Mouse (Mus musculus) embryonic facial prominence, embryonic 11.5 days (tissue): ENCODE data around the gene Capn9. TPM values are rescaled to one million over a fixed set of nuclear protein-coding genes. Genes with fewer than 3 reads are reported as not detected.

ENCODE experiments used
- ATAC-seq: fragments of 200-750 bp; cut with Nextera tagmentation; replicated peaks from 2 replicates; pipeline ENCODE4 v1.8.0; 2017; ENCODE audit warnings: low read depth; ENCODE audit not compliant: insufficient number of reproducible peaks, low FRiP score, low TSS enrichment
- DNase-seq: peaks from one replicate; pipeline ENCODE4 v3.0.0-alpha.2; 2015; ENCODE audit warnings: low spot score
- H3K27ac ChIP-seq: fragments of 300-500 bp; sonication (generic); replicated peaks from 2 replicates; pipeline ENCODE4 v1.5.1; 2014; ENCODE audit warnings: mild to moderate bottlenecking, low read depth, low read length, control low read depth
- H3K27me3 ChIP-seq: fragments of 300-500 bp; sonication (generic); 2 replicates; pipeline ENCODE4 v1.6.1; 2014; ENCODE audit warnings: mild to moderate bottlenecking, low read length, moderate library complexity, mixed read lengths; ENCODE audit not compliant: control insufficient read depth, insufficient read depth
- H3K36me3 ChIP-seq: fragments of 300-500 bp; sonication (generic); replicated peaks from 2 replicates; pipeline ENCODE4 v1.6.1; 2014; ENCODE audit warnings: low read depth, mild to moderate bottlenecking, low read length, moderate library complexity, mixed read lengths; ENCODE audit not compliant: control insufficient read depth, insufficient read depth
- H3K4me1 ChIP-seq: fragments of 300-500 bp; sonication (generic); 2 replicates; pipeline ENCODE4 v1.6.1; 2014; ENCODE audit warnings: low read length, mixed read lengths; ENCODE audit not compliant: control insufficient read depth, insufficient read depth
- H3K4me2 ChIP-seq: fragments of 300-500 bp; sonication (generic); 2 replicates; pipeline ENCODE4 v1.6.1; 2014; ENCODE audit warnings: low read depth, mild to moderate bottlenecking, control low read depth, low read length, moderate library complexity
- H3K4me3 ChIP-seq: fragments of 300-500 bp; sonication (generic); 2 replicates; pipeline ENCODE4 v1.5.1; 2014; ENCODE audit warnings: low read depth, low read length, control low read depth
- H3K9ac ChIP-seq: fragments of 300-500 bp; sonication (generic); replicated peaks from 2 replicates; pipeline ENCODE4 v1.6.1; 2014; ENCODE audit warnings: mild to moderate bottlenecking, control low read depth, low read length
- H3K9me3 ChIP-seq: fragments of 300-500 bp; sonication (generic); replicated peaks from 2 replicates; pipeline ENCODE4 v1.6.1; 2016; ENCODE audit warnings: mild to moderate bottlenecking, low read length, inconsistent platforms, mixed read lengths; ENCODE audit not compliant: control insufficient read depth
- WGBS: fragments of 180-500 bp; shearing (Covaris S2); extraction: QIAGEN DNeasy Blood & Tissue Kit; methylation state at CpG from one replicate; pipeline ENCODE4 v1.1.7; 2014; 5-methylcytosine and 5-hydroxymethylcytosine counted together
- polyA plus RNA-seq: library from polyadenylated mRNA; unstranded; fragments of >200 nt; fragmentation: Nextera tagmentation; extraction: Ambion mirVana; gene quantifications from 2 replicates; pipeline ENCODE4 v1.2.1, GENCODE M21; 2014

The Capn9 gene
- polyA plus RNA-seq: not detected in 2 replicates

DNA sequence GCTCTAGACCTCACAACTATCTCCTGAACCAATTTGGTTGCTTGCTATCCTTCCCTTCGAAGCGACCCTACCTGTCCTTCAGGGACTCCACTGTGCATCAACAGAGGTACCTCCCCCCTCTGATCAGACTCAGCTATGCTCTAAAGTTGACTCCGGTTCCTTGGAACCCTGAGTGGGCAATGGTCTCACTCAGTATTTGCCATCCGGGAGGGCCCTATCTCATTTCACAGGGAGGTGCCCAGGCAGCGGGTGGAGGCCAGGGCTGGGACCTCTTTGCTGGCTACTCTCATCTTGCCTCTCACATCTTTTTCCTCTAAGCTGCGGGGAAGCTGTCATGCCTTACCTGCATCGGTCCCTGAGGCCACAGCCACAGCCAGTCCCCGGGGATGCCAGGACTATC is at the start of gene Capn9:
Gene Capn9 (plus strand): TSS at position 301 of the 400 bp plus-strand sequence.
- 88% methylated on average over 8 of the region's 8 CpGs for WGBS
- Histone ChIP-seq H3K27me3 (no peaks in the 10 kb centered on the region), H3K9me3 (no peaks in the 10 kb centered on the region), H3K36me3 (no peaks in the 10 kb centered on the region), H3K27ac (no peak within 1 kb of the TSS), H3K4me3 (no peak within 1 kb of the TSS), H3K4me2 (no peak within 1 kb of the TSS), H3K4me1 (no peaks in the 10 kb centered on the region), H3K9ac (no peak within 1 kb of the TSS)
- no peak for DNase-seq
- no peak for ATAC-seq

DNA sequence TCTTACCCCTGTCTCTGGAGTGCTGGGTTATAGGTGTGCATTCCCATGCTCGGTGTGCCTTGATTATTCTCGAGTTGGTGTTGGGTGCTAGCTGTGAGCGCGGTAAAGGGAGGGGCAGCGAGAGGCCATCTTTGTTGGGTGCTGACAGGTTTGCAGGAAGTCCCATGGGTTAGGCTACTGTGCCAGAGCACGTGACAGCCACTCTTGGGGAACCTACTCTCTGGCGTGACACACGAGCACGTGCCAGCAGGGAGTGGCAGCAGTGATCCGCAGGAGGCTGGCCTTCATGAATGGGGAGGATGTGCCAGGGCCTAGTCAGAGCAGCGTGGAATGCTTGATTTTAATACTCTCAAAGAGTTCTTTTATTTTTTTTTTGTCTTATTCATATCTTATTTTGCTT is 49.6 kb upstream of the Capn9 start:
- H3K9me3 ChIP-seq: no peaks in the 10 kb centered on the region
- H3K4me3 ChIP-seq: no peak overlapping the region
- H3K9ac ChIP-seq: no peak overlapping the region
- no peaks in the 10 kb centered on the region for H3K4me1 ChIP-seq
- H3K4me2 ChIP-seq: no peak overlapping the region
- no peaks in the 10 kb centered on the region for H3K27me3 ChIP-seq
- no peak for DNase-seq
- no peak overlapping the region for H3K27ac ChIP-seq
- H3K36me3 ChIP-seq: peaks cover 3% of the 10 kb centered on the region; the same call in 1 of the 2 replicates
- WGBS: 89% methylated on average over 11 of the region's 11 CpGs
- ATAC-seq: no peak

- Histone ChIP-seq H3K27ac (no peak overlapping the region), H3K9me3 (no peaks in the 10 kb centered on the region), H3K27me3 (no peaks in the 10 kb centered on the region), H3K4me2 (no peak overlapping the region), H3K9ac (no peak overlapping the region), H3K4me1 (no peaks in the 10 kb centered on the region), H3K36me3 (peaks cover 3% of the 10 kb centered on the region; the same call in 1 of the 2 replicates), H3K4me3 (no peak overlapping the region)
- WGBS: 90% methylated on average over 14 of the region's 14 CpGs
- ATAC-seq: no peak
- no peak for DNase-seq
Measured at GRCm38 (mm10) chr8:124530076-124530475, 45.8 kb upstream of the Capn9 start.

DNA sequence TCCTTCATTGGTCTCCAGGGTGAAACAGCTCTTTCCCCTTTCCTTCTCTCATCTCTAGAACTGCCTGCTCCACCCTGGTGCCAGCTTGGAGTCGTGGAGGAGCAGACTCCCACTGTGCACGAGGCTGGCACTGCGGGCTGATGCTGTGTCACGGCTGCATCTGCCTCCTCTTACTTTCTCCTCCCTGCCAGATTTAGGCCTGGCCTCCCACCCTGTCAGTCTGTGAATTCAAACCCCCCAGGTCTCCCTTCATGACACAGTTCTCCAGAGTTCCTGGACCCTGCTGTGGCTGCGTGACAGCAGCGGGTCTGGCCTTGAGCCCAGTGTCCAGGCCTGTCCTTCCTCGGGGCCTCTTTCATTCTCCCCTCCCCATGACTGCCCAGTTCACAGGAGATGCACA is 45.4 kb upstream of the Capn9 start:
- Histone ChIP-seq H3K9me3 (no peaks in the 10 kb centered on the region), H3K4me2 (no peak overlapping the region), H3K36me3 (peaks cover 3% of the 10 kb centered on the region), H3K4me1 (no peaks in the 10 kb centered on the region), H3K9ac (no peak overlapping the region), H3K4me3 (no peak overlapping the region), H3K27ac (no peak overlapping the region), H3K27me3 (no peaks in the 10 kb centered on the region)
- ATAC-seq: no peak
- 87% methylated on average over 7 of the region's 7 CpGs for WGBS
- no peak for DNase-seq

DNA sequence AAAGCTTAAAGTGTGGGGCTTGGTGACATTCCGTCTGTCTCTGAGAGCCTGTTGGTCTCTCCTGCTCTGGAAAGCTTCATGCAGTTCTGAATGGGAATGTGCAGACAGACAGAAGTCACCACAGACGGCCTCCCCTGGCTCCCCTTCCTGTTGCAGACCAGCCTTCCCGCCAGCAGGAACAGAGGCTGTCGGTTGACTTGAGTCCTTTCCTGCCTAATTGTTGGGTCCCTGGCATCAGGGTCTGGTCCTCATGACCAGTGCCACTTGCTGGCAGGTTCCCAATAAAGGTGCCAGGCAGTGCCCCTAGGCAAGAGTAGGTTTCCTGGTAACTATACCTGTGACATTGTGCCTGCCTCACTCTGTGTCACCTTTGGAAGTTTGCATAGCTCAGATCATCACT is 44.9 kb upstream of the Capn9 start:
- DNase-seq (no peak), ATAC-seq (no peak)
- H3K4me1 ChIP-seq: no peaks in the 10 kb centered on the region
- H3K27ac ChIP-seq: no peak overlapping the region
- H3K36me3 ChIP-seq: peaks cover 3% of the 10 kb centered on the region
- no peaks in the 10 kb centered on the region for H3K27me3 ChIP-seq
- no peak overlapping the region for H3K4me2 ChIP-seq
- no peaks in the 10 kb centered on the region for H3K9me3 ChIP-seq
- WGBS: 85% methylated on average over 4 of the region's 4 CpGs
- no peak overlapping the region for H3K9ac ChIP-seq
- H3K4me3 ChIP-seq: no peak overlapping the region

DNA sequence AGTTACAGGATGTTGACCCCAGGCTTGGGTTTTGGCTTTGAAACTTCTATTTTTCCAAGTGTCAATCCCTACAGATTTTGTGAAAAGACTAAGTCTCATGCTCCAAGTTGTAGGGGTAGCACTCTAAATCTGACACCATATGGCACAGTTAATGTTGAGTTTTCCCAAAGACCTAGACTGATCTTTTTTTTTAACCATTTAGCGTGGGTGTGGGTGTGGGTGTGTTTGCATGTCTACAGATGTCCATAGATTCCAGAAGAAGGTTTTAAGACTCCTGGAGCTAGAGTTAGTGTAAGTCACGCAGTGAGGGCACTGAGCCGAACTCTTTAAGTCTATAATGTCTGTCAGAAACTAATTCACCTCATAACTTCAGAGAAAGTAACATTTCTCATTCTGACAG is 43.3 kb upstream of the Capn9 start:
- no peak for DNase-seq

DNA sequence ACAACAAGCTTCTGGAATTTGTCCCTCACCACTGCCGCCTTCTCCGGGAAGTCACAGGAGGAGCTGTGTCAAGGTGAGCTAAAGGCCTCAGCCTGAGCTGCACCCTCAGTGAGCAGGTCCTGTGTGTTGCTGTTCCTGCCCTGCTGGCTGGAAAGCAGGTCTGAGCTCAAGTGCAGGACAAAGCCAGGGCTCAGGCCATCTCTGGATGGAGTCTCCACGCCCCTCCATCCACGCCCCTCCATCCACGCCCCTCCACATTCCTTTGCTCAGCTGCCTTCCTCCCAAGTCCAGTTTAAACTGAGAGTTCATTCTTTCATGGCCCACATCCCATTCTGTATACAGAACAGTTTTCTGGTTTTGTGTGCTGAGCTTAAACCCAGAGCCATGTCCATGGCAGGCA is 40.5 kb upstream of the Capn9 start:
- H3K27ac ChIP-seq: no peak overlapping the region
- 87% methylated on average over 5 of the region's 5 CpGs for WGBS
- H3K4me1 ChIP-seq: no peaks in the 10 kb centered on the region
- no peak overlapping the region for H3K4me2 ChIP-seq
- no peaks in the 10 kb centered on the region for H3K9me3 ChIP-seq
- no peaks in the 10 kb centered on the region for H3K27me3 ChIP-seq
- DNase-seq (no peak), ATAC-seq (no peak)
- no peak overlapping the region for H3K4me3 ChIP-seq
- no peaks in the 10 kb centered on the region; the same call in 1 of the 2 replicates for H3K36me3 ChIP-seq
- H3K9ac ChIP-seq: no peak overlapping the region

More for the DNA sequence above, 43.3 kb upstream of the Capn9 start:
- H3K27me3 ChIP-seq: no peaks in the 10 kb centered on the region
- H3K4me3 ChIP-seq: no peak overlapping the region
- H3K4me1 ChIP-seq: no peaks in the 10 kb centered on the region
- ATAC-seq: no peak
- no peak overlapping the region for H3K4me2 ChIP-seq
- no peak overlapping the region for H3K9ac ChIP-seq
- no peaks in the 10 kb centered on the region; the same call in 1 of the 2 replicates for H3K36me3 ChIP-seq
- H3K27ac ChIP-seq: no peak overlapping the region
- 94% methylated on average over 3 of the region's 3 CpGs for WGBS
- H3K9me3 ChIP-seq: no peaks in the 10 kb centered on the region

- Histone ChIP-seq H3K36me3 (peaks cover 2% of the 10 kb centered on the region; the same call in 1 of the 2 replicates), H3K27me3 (no peaks in the 10 kb centered on the region), H3K9me3 (no peaks in the 10 kb centered on the region), H3K4me3 (no peak overlapping the region), H3K9ac (no peak overlapping the region), H3K4me1 (no peaks in the 10 kb centered on the region), H3K4me2 (no peak overlapping the region), H3K27ac (no peak overlapping the region)
- WGBS: 93% methylated on average over 12 of the region's 12 CpGs
- ATAC-seq (no peak), DNase-seq (no peak)
Measured at GRCm38 (mm10) chr8:124540906-124541305, 35.0 kb upstream of the Capn9 start.
